In the genomic region with DNA sequence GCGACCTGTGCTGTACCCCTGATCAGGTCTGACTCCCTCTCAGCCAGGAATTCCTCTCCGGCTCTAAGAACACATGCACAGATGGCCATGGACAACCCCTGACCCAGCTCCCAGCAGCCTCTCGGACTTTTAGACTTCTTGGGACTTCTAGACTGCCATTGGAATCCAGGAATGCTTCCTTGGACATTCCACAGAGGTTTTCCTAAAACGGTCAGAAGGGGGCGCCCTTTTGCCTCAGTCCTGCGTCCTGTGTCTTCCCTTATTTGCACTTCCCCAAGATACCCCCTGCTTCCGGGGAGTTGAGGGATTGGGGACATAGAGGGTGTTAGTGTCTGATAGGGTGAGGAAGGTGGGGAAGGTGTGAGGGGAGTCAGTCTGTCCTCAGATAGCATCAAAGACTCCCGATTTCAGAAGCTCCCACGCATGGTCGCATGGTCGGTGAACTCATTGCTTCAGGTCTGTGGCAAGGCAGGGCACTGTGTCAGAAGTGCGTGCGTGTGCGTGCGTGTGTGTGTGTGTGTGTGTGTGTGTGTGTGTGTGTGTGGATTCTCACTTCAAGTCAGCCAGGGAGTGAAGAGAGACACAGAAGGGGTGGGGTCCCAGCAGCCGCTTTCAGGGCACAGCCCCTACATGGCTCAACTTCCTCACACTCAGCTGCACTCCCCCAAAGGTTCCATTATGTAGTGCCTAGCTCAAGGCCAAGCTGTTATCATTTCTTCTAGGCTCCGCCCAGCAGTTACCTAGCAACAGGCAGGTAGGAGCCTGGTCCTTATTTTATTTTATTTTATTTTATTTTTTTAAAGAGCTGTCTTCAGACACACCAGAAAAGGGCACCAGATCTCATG, we compare ENCODE assay signal across 9 mouse cellular contexts. TPM values are rescaled to one million over a fixed set of nuclear protein-coding genes. Genes with fewer than 3 reads are reported as not detected.
DNase-seq lines count a peak whose midpoint lies in the region; ATAC-seq and TF ChIP-seq lines count a peak whose summit lies in the region.
"Had no signal": no experiment of that assay in that cellular context is flagged by ENCODE, and none has a peak within 500 bp of the region (broad histone marks: within the 10 kb centered on the region; RNA-seq: fewer than 3 reads in every experiment).

No protein-coding gene starts in this region.

- no peak for TF ChIP-seq POLR2A in kidney, adult 2 months (IDR thresholded peaks at IDR 0.05; ENCODE audit: low read depth, low read length)

- H3K9me3 ChIP-seq in midbrain, embryonic 11.5 days (ENCODE audit: control insufficient read depth, low read length): no peaks in the 10 kb centered on the region
- no peaks in the 10 kb centered on the region for H3K9me3 ChIP-seq in midbrain, embryonic 13.5 days
- no peaks in the 10 kb centered on the region for H3K9me3 ChIP-seq in forebrain, embryonic 13.5 days (replicated peaks)
- H3K9me3 ChIP-seq: embryonic facial prominence, embryonic 13.5 days; liver, embryonic 15.5 days had no signal

- H3K4me1 ChIP-seq in midbrain, embryonic 11.5 days (ENCODE audit: control insufficient read depth, insufficient read depth, low read length): no peaks in the 10 kb centered on the region
- H3K4me1 ChIP-seq in midbrain, embryonic 13.5 days (replicated peaks): peaks cover 8% of the 10 kb centered on the region; the same call in 1 of the 2 replicates
- H3K4me1 ChIP-seq in forebrain, embryonic 13.5 days: peaks cover 13% of the 10 kb centered on the region; the same call in 1 of the 2 replicates
- H3K4me1 ChIP-seq in kidney, adult 2 months (ENCODE audit: control insufficient read depth, insufficient read depth, low read length): no peaks in the 10 kb centered on the region

- peak; percentile 81 for DNase-seq in midbrain, embryonic 11.5 days (ENCODE audit: low spot score, missing footprints)
- DNase-seq in adipocyte (ENCODE audit: low spot score): peak; percentile 21
- peak; percentile 57 for DNase-seq in kidney, adult 2 months
- no peak for DNase-seq in Muller cell, postnatal 12 days (ENCODE audit: inconsistent ontology term)

- H3K9ac ChIP-seq in midbrain, embryonic 11.5 days (ENCODE audit: low read length): no peak overlapping the region
- no peak overlapping the region for H3K9ac ChIP-seq in midbrain, embryonic 13.5 days (replicated peaks)
- H3K9ac ChIP-seq in forebrain, embryonic 13.5 days: no peak overlapping the region
- H3K9ac ChIP-seq: embryonic facial prominence, embryonic 13.5 days; liver, embryonic 15.5 days had no signal

- no peak overlapping the region for H3K4me2 ChIP-seq in midbrain, embryonic 11.5 days
- H3K4me2 ChIP-seq in midbrain, embryonic 13.5 days (replicated peaks): no peak overlapping the region
- H3K4me2 ChIP-seq in forebrain, embryonic 13.5 days: no peak overlapping the region
- H3K4me2 ChIP-seq: embryonic facial prominence, embryonic 13.5 days; liver, embryonic 15.5 days had no signal

- WGBS in midbrain, embryonic 11.5 days: 72% methylated on average over 17 of the region's 17 CpGs
- WGBS in midbrain, embryonic 13.5 days: 78% methylated on average over 17 of the region's 17 CpGs
- 79% methylated on average over 17 of the region's 17 CpGs for WGBS in forebrain, embryonic 13.5 days
- 49% methylated on average over 17 of the region's 17 CpGs for WGBS in kidney, adult 2 months

- no peaks in the 10 kb centered on the region for H3K36me3 ChIP-seq in midbrain, embryonic 11.5 days (ENCODE audit: control insufficient read depth, insufficient read depth, low read length)
- no peaks in the 10 kb centered on the region for H3K36me3 ChIP-seq in midbrain, embryonic 13.5 days
- H3K36me3 ChIP-seq in forebrain, embryonic 13.5 days (ENCODE audit: poor library complexity, severe bottlenecking): no peaks in the 10 kb centered on the region
- H3K36me3 ChIP-seq in kidney, adult 2 months (ENCODE audit: control insufficient read depth, insufficient read depth, low read length): no peaks in the 10 kb centered on the region
- H3K36me3 ChIP-seq: embryonic facial prominence, embryonic 13.5 days; liver, embryonic 15.5 days had no signal

- TF ChIP-seq CTCF in kidney, adult 2 months (conservative IDR thresholded peaks at IDR 0.05; ENCODE audit: insufficient read depth, insufficient read length, low read depth, low read length): peak; percentile 22; the same call in 1 of the 2 replicates

- 0 out of 2 replicates have a peak, but pooled peaks have one; percentile 27 for ATAC-seq in midbrain, embryonic 11.5 days (ENCODE audit: low FRiP score)
- ATAC-seq in midbrain, embryonic 13.5 days: no peak
- 0 out of 2 replicates have a peak, but pooled peaks have one; percentile 21 for ATAC-seq in forebrain, embryonic 13.5 days
- ATAC-seq in megakaryocyte progenitor cell, adult 5-6 weeks (replicated peaks; ENCODE audit: poor library complexity): peak; percentile 30

- H3K27me3 ChIP-seq in midbrain, embryonic 11.5 days (ENCODE audit: control insufficient read depth, insufficient read depth, low read length): no peaks in the 10 kb centered on the region
- H3K27me3 ChIP-seq in midbrain, embryonic 13.5 days: no peaks in the 10 kb centered on the region
- H3K27me3 ChIP-seq in forebrain, embryonic 13.5 days: no peaks in the 10 kb centered on the region
- H3K27me3 ChIP-seq in kidney, adult 2 months (replicated peaks; ENCODE audit: control insufficient read depth, insufficient read depth, low read length): no peaks in the 10 kb centered on the region
- H3K27me3 ChIP-seq: embryonic facial prominence, embryonic 13.5 days; liver, embryonic 15.5 days had no signal

- no peak overlapping the region for H3K27ac ChIP-seq in midbrain, embryonic 11.5 days (ENCODE audit: low read depth, low read length)
- H3K27ac ChIP-seq in midbrain, embryonic 13.5 days: no peak overlapping the region
- no peak overlapping the region for H3K27ac ChIP-seq in forebrain, embryonic 13.5 days
- H3K27ac ChIP-seq in kidney, adult 2 months (ENCODE audit: insufficient read depth, low read depth, low read length): peak overlapping the region; percentile 27; the same call in 1 of the 2 replicates
- H3K27ac ChIP-seq: liver, embryonic 15.5 days had no signal

- no peak overlapping the region for H3K4me3 ChIP-seq in midbrain, embryonic 11.5 days (ENCODE audit: low read depth, low read length)
- no peak overlapping the region for H3K4me3 ChIP-seq in midbrain, embryonic 13.5 days (replicated peaks)
- H3K4me3 ChIP-seq in forebrain, embryonic 13.5 days: no peak overlapping the region
- no peak overlapping the region for H3K4me3 ChIP-seq in kidney, adult 2 months (ENCODE audit: insufficient read depth, low read depth, low read length)
- H3K4me3 ChIP-seq: embryonic facial prominence, embryonic 13.5 days; liver, embryonic 15.5 days had no signal

RNA-seq across cellular contexts. Expression of gene Klhl25, which starts 40.4 kb away (rescaled TPM):
- 17.7 and 21.2 TPM in 2 replicates for polyA plus RNA-seq in midbrain, embryonic 11.5 days (2014; fragmentation: Nextera tagmentation; extraction: Ambion mirVana)
- polyA plus RNA-seq in midbrain, embryonic 13.5 days (2015; fragmentation: Nextera tagmentation; extraction: Ambion mirVana): 22.6 and 25.8 TPM in 2 replicates
- 31.2 and 31.5 TPM in 2 replicates for polyA plus RNA-seq in forebrain, embryonic 13.5 days (2015; fragmentation: Nextera tagmentation; extraction: Ambion mirVana)
- polyA plus RNA-seq in kidney, adult 2 months (2012; rRNA removed): 11.7 and 11.8 TPM in 2 replicates
- total RNA-seq in megakaryocyte progenitor cell, adult 5-6 weeks (2015): 4.0 and 5.4 TPM in 2 replicates
- total RNA-seq in megakaryocyte progenitor cell, adult 5-6 weeks (2017): 8.7 and 9.0 TPM in 2 replicates
